Mouse (Mus musculus): Measurements from ENCODE around the gene Zdhhc24. TPM values are rescaled to one million over a fixed set of nuclear protein-coding genes. Genes with fewer than 3 reads are reported as not detected.
"Not testable (repeated sequence)": the region's sequence is repeated elsewhere in the genome, so short reads cannot be mapped to it uniquely, and the experiment has no call there.

Gene Zdhhc24
- 10 to 100 TPM; 22.4 to 24.3 TPM for total RNA-seq (2021)
- long read RNA-seq, transcript Zdhhc24-206 (2 exons, 939 nt): minor isoform, 6 of 36 reads
- long read RNA-seq, transcript Zdhhc24-201 (3 exons, 2,558 nt): major isoform, 27 of 36 reads
- long read RNA-seq, partial matches to known transcripts: 0 of 36 reads
- long read RNA-seq, other reads (novel, unspliced or antisense): 1 of 36 reads

GRCm38 (mm10) chr19:4878405-4879323 is at the start of gene Zdhhc24:
Zdhhc24 (plus strand) TSS chr19:4878668.
- DNase-seq (ENCODE audit: low spot score in 2 of 2): peak; percentile 95 to 97

DNA sequence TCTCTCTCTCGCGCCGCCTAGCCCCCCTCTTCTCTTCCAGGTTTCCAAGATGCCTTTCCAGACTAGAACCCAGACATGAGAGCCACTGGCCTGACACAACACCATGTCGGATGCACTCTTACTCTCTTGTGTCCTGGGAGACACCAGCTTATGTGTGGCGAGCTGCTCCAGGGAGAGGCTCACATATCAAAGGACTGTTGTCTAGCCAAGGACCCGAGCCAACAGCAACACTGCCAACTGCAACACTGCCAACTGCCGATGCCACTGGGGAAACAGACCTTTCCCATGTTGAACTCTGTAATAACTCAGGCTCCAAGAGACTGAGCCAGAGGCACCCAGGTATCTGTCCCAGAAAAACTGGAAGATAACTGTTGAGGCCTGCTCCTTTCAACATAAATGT is 49.3 kb upstream of the Zdhhc24 start:
- peak in 1 of 2 experiments; percentile 51 for DNase-seq (ENCODE audit: low spot score in 2 of 2)

DNA sequence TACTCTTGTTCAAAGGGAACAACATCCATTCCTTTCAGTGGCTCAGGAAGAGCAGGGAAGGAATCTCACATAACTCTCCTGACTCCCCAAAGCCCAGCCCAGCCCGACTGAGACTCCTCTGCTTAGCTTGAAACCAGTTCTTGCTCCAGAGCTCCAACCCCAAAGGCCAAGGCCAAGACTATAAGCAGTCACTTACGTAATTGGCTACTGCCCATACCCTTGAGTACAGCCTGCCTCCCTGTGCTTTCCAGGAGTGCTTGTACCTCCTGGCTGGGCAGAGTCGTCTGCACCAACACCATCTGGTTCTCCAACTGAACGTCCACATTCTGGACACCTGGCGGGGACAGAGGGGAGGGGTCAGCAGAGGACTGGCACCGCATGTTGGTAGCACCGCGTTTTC is 44.5 kb upstream of the Zdhhc24 start:
- DNase-seq (ENCODE audit: low spot score in 2 of 2): no peak

DNA sequence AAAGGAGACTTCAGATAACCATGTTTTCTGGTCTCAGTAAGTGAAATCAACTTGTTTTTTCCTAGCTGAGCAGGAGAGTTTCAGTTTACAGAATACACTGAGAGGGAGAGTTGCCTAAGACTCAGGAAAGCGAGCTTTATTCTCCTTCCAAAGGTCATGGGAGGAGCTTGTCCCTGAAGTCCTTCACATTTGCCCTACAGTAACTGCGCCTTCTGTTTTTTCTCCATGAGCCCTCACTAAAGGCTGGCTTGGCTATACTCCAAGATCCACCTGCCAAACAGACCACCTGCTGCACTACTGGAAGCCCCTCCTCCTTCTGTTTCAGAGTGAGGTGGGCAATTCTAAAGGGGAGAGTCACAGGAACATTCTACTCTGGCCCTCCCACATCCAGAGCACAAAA is 42.4 kb upstream of the Zdhhc24 start:
- DNase-seq (ENCODE audit: low spot score in 2 of 2): no peak

- DNase-seq (ENCODE audit: low spot score in 2 of 2): no peak
These were observed 41.4 kb upstream of the Zdhhc24 start for GRCm38 (mm10) chr19:4837049-4837448.

DNA sequence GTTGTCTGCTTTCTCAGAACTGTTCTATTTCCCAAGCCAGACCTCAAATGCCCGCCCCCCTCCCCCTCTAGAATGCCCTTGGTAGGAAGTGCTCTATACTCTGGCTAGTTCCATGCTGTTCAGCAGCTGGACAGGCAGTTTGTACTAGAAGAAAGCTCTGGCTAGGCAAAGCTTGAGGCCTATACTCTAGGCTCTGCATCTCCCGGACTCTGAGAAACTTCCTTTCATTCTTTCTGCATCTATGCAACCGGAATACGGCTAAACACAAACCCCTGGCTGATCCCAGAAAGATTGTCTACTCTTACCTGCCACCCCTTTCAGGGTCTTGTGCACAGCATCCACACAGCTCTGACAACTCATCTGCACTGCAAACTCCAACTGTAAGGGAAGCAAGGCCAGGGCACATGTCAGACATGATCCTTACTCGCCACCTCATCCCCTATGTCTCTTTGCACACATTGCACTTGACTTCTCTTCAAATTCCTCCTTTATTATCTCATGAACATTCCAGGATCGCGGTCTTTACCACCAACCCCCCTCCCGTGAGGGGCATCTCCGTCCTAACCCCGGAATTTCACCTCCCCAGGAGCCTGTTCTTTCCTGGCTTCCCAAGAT is 39.8 kb upstream of the Zdhhc24 start:
- no peak for DNase-seq (ENCODE audit: low spot score in 2 of 2)

GRCm38 (mm10) chr19:4839149-4839548 is 39.3 kb upstream of the Zdhhc24 start, which contains the start of the genes Ccs and Ccdc87:
Ccs (minus strand) TSS chr19:4839332.
Ccdc87 (plus strand) TSS chr19:4839366.
- DNase-seq (ENCODE audit: low spot score in 2 of 2): peak; percentile 93 to 98

GRCm38 (mm10) chr19:4840848-4841247 is 37.6 kb upstream of the Zdhhc24 start:
- DNase-seq (ENCODE audit: low spot score in 2 of 2): no peak

DNA sequence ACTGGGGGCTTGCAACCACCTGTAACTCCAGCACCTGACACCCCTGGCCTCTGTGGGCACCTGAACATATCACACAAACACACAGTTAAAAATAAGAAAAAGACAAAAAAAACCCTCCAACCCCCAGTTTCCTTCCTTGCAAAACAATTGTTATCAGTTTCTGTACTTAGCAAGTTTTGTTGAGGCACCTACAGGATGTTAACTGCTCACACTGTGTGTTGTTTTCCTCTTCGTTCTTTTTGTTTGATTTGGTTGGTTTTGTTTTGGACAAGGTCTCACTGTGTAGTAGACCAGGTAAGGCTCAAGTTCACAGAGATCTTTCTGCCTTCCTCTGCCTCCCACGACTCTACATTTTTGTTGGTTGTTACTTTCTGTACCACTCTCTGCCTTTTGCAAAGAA is 35.9 kb upstream of the Zdhhc24 start:
- no peak for DNase-seq (ENCODE audit: low spot score in 2 of 2)

GRCm38 (mm10) chr19:4845846-4846245 is 32.6 kb upstream of the Zdhhc24 start:
- DNase-seq (ENCODE audit: low spot score in 2 of 2): no peak

- DNase-seq (ENCODE audit: low spot score in 2 of 2): no peak
These were observed 31.0 kb upstream of the Zdhhc24 start for GRCm38 (mm10) chr19:4847490-4847889.

- no peak for DNase-seq (ENCODE audit: low spot score in 2 of 2)
These were observed 28.7 kb upstream of the Zdhhc24 start for GRCm38 (mm10) chr19:4849800-4850199.

DNA sequence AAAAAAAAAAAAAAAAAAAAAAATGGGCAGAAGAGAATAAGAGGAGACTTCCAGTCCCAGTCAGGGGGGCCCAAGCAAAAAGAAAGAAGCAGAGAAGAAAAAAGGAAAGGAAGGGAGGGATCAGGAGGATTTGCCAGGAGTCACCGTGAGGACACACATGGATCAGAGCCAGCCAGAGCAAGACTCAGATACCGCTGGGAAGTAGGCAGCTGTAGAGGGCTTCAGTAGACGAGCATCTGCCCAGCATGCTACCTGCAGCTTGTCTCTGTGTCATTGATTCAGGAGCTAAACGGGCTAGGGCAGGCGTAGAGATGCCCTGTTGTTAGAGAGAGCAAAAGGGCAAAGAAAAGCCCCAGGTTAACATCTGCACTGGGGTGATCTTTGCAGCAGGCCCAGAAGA is 28.2 kb upstream of the Zdhhc24 start:
- DNase-seq (ENCODE audit: low spot score in 2 of 2): no peak

GRCm38 (mm10) chr19:4854552-4855469 is 23.7 kb upstream of the Zdhhc24 start, which contains the start of gene Ctsf:
Ctsf (plus strand) TSS chr19:4855130.
- DNase-seq (ENCODE audit: low spot score in 2 of 2): peak; percentile 88 to 95

DNA sequence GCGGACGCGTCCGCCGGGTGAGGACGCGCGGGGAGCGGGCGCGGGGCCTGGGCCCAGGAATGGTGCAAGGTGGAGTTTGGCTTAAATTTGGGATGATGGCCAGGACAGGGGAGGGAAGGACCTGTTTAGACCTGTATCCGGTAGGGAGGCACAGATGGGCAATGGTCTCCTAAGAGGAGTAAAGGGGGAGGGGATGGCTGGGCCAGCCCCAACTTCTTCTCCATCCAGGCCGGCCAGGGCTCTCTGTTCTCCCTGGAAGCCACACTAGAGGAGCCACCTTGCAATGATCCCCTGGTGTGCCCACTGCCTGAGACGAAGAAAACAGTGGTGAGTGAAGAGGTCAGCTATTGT is 23.0 kb upstream of the Zdhhc24 start:
- DNase-seq (ENCODE audit: low spot score in 2 of 2): no peak

DNA sequence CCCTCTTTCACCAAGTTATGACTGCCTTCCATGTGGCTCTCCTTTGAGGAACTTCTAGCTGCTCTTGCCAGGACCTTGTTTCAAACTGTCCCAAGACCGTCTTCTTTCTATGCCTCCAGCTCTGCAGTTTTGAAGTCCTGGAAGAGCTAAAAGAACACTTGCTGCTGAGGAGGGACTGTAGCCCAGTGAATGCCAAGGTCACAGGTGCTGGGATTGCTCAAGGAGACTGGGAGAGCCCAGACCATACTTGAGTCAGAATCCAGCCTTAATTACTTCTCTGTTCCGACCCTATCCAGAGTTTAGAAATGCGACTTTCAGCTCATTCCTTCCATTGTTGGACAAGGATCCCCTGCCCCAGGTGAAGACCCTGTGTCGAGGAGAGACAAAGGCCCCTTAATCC is 22.5 kb upstream of the Zdhhc24 start:
- no peak for DNase-seq (ENCODE audit: low spot score in 2 of 2)

- DNase-seq (ENCODE audit: low spot score in 2 of 2): no peak
These were observed 19.4 kb upstream of the Zdhhc24 start for GRCm38 (mm10) chr19:4859081-4859480.

DNA sequence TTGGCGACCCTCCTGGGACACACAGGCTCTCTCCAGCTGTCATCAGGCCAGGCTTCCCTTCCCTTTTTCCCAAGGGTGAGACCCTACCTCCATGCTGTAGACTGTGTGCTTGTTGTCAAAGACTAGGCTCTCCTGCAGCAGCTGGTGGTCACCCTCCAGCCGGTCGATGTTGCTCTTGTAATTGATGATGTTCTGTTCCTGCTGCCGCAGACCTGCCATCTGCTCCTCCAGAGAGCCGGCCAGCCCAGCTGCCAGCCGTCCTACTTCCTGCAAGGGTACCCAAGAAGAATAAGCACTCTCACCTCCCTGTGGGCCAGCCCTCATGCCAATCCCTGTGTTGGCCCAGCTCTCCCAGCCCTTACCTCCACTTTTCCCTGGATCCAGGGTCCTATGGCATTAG is 15.4 kb upstream of the Zdhhc24 start:
- DNase-seq (ENCODE audit: low spot score in 2 of 2): no peak

GRCm38 (mm10) chr19:4865147-4865546 is 13.3 kb upstream of the Zdhhc24 start:
- no peak for DNase-seq (ENCODE audit: low spot score in 2 of 2)

- DNase-seq (ENCODE audit: low spot score in 2 of 2): not testable (repeated sequence)
These were observed 3.9 kb upstream of the Zdhhc24 start for GRCm38 (mm10) chr19:4874613-4875012.

DNA sequence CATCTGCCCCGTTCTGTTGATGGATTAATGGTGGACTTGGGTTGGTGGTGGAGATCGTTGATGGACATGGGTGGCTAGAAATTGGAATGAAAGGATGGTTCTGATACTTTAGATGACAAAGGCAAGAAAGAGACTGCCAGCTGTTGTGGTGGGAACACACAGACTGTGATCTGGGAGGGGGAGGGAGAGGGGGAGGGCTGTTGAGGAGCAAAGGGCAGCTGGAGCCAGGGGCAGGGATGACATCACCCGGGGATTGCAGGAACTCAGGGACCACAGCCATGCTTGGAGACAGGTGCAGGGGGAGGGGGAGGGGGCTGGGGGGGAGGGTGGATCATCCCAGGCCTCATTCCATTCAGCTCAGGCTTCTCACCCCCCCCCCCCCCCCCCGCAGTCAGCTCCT is 2.2 kb upstream of the Zdhhc24 start:
- DNase-seq (ENCODE audit: low spot score in 2 of 2): no peak
